Mouse (Mus musculus): ENCODE results near the gene Pkp4. TPM values are rescaled to one million over a fixed set of nuclear protein-coding genes. Genes with fewer than 3 reads are reported as not detected.

The Pkp4 gene
- total RNA-seq, 2 experiments from 2014 or later, result 202 to 221 TPM

DNA sequence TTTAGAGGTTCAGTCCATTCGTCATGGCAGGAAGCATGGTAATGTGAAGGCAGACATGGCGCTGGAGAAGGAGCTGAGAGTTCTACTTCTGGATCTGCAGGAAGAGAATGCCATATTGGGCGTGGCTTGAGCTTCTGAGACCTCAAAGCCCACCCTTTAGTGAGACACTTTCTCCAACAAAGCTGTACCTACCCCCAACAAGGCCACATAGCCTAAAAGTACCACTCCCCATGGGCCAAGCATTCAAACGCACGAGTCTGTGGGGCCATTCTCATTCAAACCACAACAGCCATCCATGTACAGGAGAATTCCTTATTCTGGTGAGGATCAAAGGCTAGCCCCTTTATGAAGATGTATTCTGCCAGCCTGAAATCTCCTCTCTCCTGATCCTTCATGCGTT, 57.3 kb downstream of the Pkp4 start:
- no peak for DNase-seq (ENCODE audit: low spot score in 2 of 2)

- DNase-seq (ENCODE audit: low spot score in 2 of 2), result no peak
Measured at GRCm38 (mm10) chr2:59219997-59220789, 59.5 kb downstream of the Pkp4 start.

DNA sequence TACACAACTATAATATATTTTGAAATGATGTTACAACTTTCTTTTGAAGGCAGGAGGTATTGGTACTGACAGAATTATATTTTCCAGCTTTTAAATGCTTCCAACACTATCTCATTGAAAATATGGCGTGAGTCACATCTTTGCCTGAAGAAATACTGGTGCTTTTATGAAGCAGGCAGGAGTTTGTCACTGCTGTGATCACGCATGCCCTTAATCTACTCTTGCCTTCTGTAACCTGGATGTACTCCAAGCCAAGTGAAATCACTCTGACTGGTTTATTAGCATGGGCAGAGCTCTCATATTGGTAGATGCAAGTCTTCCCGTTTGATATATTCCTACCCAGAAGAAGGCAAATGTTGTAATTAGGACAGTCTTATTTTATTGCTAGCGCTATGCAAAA, 65.7 kb downstream of the Pkp4 start:
- no peak for DNase-seq (ENCODE audit: low spot score in 2 of 2)

GRCm38 (mm10) chr2:59227011-59227410, 66.4 kb downstream of the Pkp4 start:
- DNase-seq (ENCODE audit: low spot score in 2 of 2), result no peak

DNA sequence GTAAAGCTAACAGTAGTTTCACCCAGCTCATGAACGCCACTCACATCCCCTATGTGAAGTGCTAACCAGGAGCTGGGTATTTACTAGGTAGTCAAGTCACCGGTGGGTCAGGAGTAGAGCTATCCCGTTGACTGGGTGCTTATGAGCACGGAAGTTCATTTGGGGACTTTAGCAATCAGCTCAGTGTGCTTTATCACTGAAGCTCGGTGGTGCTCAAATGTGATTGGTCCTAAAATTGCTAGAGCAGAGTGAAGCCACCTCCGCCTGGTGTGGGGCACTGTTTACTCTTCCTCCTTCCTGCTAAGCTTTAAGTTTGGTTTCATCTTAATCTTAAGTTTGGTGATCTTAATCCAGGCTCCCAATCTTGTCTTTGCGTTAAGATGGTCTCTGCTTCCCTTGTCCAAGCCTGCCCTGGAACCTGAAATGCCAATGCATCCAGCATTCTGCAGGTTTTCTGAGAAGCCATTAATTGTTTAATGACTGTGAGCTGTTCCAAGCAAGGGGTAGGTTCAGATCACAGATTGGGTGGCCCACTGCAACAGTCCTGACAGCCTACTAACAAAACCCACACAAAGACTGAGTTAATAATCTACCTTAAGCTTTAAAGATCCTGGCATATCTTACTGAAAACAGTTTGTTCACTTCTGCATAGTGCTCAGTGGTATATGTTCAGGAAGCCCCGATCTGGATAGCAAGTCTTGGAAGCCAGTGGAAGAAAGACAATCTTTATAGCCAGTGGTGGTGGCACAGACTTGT, 67.0 kb downstream of the Pkp4 start:
- no peak for DNase-seq (ENCODE audit: low spot score in 2 of 2)

DNA sequence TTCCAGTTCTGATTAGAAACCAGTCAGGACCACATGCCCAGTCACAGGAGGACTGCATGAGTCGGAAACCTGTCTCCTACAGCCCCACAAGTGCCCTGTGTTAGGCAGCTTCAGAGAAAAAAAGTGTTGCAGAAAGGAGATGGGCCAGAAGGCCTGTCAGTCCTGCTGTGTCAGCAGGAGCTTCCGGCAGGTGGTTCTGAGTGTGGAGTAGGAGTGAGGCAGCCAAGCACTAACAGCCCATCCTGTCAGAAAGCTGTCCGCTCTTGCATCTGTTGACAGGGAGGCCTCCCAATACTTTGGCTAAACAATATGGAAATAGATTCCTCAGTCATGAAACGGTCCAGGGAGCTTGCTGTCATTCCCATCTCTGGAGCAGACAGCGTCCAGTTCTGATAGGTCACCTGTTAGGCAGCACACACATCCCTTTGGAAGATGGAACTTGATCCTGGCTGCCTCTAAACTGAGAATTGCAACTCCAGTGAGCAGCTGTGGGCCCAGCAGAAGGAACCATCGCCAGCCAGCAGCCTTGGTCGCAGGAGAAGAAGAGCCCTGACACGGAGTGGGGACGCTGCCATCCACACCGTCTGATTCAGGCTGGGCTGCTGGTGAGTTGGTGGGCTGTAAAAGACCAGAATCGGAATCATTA, 68.7 kb downstream of the Pkp4 start:
- no peak for DNase-seq (ENCODE audit: low spot score in 2 of 2)

- no peak for DNase-seq (ENCODE audit: low spot score in 2 of 2)
Measured at GRCm38 (mm10) chr2:59230656-59231055, 70.0 kb downstream of the Pkp4 start.

DNA sequence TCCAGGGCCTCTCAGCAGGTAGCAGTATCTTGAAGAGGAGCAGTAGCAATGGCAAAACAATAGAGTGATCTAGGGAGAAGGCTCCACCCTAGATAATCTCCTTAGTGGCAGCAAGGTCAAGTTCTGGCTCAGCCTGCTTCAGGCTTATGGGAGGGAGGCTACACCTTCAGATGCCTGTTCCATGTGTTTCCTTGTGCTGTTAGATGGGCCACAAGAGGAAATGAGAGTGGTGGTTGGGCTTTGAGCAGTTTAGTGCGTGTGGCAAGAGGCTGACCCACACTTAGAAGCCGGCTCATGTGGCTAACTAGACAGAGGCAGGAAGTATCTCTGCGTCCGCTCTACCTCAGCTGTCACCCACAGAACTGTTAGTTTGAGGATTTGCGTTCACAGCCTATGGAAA, 70.9 kb downstream of the Pkp4 start:
- no peak for DNase-seq (ENCODE audit: low spot score in 2 of 2)

GRCm38 (mm10) chr2:59233294-59233923, 72.8 kb downstream of the Pkp4 start:
- no peak for DNase-seq (ENCODE audit: low spot score in 2 of 2)

DNA sequence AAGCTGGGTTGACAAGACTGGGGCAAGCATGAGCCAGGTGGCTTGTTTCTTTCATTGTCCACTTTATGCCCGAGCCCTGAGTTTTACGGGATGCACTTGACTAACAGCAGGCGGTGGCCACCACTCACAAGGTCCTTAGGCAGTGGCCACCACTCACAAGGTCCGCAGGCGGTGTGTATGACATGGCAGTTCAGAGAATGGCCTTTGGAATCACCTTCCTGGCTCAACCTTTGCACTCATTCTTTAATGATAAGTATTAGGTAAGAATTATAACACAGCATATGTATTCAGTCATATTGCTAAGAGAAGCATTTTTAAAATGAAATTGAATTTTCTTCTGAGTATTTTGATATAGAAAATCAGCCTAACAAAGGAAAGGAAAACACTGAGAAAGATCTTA, 73.3 kb downstream of the Pkp4 start:
- no peak for DNase-seq (ENCODE audit: low spot score in 2 of 2)

DNA sequence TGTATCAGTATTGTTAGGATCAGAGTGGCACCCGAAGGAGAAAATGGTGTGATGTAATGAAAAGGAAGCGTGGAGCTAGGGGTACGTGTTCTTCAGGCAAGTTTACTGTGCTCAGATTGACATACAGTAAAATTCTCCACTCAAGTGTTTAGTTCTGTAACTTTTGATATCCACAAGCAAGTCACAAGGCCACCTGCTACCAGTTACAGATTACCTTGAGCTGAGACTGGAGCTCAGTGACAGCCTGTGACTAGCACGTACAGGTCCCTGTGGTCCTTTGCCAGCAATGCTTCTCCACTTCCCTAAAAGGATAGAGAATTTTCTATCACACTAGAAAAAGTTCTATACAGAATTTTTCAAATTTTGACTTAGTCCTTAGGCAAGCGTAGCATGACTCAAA, 73.9 kb downstream of the Pkp4 start:
- no peak for DNase-seq (ENCODE audit: low spot score in 2 of 2)

DNA sequence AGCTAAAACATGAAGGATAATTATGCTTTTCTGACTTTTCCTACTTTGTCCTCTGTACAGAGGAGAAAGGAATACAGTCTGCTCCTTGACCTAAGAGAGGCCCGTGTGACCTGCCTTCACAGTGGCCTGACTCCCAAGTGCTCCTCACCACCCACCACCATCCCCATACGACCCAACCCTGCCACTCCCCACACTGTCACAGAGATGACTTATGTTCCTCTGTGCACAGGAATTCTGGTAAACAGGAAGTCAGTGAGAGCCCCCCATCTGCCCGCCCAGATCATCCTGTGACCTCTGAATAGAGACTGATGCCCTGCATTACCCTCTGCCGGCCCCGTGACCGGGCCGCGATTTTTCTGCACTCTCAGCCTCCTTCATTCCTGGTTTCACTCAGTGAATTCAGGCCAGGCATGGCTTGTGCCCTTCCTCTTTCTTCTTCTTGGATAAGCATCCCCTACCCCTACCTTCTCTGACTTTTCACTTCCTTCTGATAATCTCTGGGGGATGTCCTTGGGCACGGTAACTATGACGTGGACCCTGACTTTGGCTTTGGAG, 79.3 kb downstream of the Pkp4 start:
- no peak for DNase-seq (ENCODE audit: low spot score in 2 of 2)

GRCm38 (mm10) chr2:59242117-59242516, 81.5 kb downstream of the Pkp4 start:
- no peak for DNase-seq (ENCODE audit: low spot score in 2 of 2)

DNA sequence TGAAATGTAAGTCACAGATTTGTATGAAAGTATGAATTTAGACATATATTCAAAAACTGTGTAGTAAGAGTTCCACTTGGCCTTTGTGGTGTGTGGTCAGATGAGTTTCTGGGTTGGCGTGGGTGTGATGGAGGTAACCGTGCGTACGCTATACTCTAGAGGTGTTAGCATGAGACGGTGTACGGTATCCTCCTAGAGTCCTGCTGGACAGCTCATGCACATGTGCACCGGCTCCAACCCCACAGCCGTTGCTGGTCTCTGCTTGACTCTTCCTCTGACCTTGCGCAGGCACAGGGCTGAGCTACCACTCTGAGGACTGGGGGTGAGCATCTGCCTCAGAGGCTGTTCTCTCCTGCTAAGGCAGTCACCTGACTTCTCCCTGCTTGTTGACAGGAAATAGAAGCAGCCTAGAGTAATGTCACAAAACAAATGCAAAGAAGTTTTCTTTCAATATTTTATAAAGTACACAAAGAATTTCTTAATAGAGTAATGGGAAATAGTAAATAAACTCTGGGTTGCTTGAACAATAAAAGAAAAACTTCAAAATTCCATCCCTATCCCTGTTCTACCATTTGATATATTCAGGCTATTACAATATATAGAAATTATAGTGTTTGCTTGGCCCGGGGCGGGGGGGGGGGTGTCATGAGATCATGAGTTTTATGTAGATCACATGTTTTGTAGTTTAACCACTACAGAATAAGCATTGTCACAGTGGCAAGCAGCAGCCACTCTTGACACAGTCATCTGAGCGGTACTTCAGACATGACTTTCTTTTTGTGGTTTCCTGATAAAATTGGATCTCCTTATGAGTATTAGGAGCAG, 83.8 kb downstream of the Pkp4 start:
- no peak for DNase-seq (ENCODE audit: low spot score in 2 of 2)

DNA sequence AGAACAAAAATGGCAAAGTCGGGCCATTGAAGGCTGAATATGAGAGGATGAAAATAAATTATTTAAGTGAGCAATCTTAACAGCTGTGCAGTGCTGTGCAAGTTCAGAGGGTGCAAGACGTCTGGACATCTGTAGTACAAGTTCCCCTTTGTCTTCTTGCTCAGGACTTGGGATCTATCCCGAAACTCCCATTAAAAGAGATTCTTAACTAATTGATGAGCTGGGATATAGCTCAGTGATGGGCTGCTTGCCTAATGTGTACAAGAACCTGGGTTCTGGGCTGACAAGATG, 84.4 kb downstream of the Pkp4 start:
- DNase-seq (ENCODE audit: low spot score in 2 of 2), result no peak

DNA sequence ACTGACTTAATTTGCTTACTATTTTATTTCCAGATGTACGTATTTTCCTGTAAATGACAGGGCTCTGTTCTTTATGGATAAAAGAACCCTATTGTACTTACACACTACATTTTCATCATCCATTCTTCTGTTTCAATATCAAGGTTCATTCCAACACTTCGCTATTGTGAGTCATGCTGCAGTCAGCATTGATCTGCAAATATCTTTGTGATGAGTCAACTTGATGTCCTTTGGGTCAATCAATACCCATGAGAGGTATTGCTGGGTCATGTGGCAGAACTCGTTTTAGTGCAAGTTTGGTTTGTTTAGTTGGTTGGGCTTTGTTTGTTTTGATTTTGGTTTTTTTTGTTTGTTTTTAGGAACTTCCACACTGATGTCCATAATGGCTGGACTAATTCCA, 88.2 kb downstream of the Pkp4 start:
- no peak for DNase-seq (ENCODE audit: low spot score in 2 of 2)

GRCm38 (mm10) chr2:59252818-59253217, 92.2 kb downstream of the Pkp4 start:
- no peak for DNase-seq (ENCODE audit: low spot score in 2 of 2)

GRCm38 (mm10) chr2:59253435-59253834, 92.8 kb downstream of the Pkp4 start:
- DNase-seq (ENCODE audit: low spot score in 2 of 2), result no peak

- DNase-seq (ENCODE audit: low spot score in 2 of 2), result peak; percentile 12 to 49
Measured at GRCm38 (mm10) chr2:59258821-59259231, 98.2 kb downstream of the Pkp4 start.

DNA sequence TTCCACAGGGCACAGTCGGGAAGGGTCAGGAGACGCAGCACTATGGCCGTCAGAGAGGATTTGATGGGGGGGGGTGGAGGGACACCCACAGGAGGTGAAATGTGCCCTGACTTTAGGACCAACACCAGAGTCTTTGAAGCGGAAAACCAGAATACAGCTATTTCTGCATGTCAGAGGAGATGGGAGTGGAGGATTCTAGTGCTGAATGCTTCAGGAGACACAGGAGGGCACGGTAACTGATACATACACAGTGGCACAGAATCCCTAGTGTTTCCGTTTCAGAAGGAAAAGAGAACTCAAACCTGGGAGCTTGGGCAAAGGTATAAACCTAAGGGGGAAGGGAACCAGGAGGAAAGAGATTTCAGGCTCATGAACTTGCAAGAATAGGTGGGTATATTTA, 98.7 kb downstream of the Pkp4 start:
- DNase-seq (ENCODE audit: low spot score in 2 of 2), result no peak

DNA sequence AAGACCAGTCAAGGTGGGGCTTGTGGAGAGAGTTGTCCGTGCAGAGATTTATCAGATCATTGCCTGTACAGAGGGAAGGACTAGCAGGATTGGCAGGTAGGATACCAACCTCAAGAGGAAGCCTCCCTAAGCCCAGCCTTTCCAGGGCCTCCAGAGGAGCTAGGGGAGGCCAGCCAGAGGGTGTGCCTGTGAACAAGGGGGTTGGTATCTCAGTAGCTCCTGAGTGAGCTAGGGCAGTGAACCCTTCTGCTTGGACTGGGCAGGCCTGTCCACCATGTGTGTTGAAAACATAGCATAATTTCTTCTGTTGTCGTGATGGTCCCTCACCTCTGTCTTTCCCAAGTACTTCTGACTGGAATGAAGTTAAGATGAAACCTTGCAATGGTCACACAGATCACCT, 100.6 kb downstream of the Pkp4 start:
- no peak for DNase-seq (ENCODE audit: low spot score in 2 of 2)

Data from left cerebral cortex, adult 18-20 months (tissue).